Mouse (Mus musculus) ovary, postnatal 36 days (tissue): ENCODE measurements around the gene Kremen1.
A peak's percentile ranks its signal among the peaks of the same experiment; 100 is the strongest.

Experiments
- DNase-seq: peaks from one replicate; pipeline ENCODE4 v3.0.0; 2022; ENCODE audit warnings: low spot score, mixed read lengths

The Kremen1 gene

GRCm38 (mm10) chr11:5261508-5262392, at the start of gene Kremen1:
Gene Kremen1 (minus strand): TSS chr11:5261558.
- peak; percentile 94 for DNase-seq

GRCm38 (mm10) chr11:5307024-5307905, 45.9 kb upstream of the Kremen1 start:
- no peak for DNase-seq

DNA sequence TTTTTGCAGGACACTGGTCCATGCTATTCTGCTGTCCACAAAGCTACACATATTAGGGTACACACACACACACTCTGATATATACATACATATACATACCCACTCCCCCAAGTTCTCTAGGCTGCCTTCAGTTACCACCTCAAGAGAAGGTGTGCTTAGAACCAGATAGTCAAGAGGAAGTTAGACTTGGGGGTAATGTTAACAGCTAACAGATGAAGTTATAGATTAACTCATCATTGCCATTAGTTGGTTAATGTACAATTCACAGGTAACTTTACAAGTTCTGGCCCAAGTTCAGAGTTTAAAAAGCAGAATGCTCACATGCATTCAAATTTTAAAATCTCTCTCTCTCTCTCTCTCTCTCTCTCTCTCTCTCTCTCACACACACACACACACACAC, 44.7 kb upstream of the Kremen1 start:
- no peak for DNase-seq

DNA sequence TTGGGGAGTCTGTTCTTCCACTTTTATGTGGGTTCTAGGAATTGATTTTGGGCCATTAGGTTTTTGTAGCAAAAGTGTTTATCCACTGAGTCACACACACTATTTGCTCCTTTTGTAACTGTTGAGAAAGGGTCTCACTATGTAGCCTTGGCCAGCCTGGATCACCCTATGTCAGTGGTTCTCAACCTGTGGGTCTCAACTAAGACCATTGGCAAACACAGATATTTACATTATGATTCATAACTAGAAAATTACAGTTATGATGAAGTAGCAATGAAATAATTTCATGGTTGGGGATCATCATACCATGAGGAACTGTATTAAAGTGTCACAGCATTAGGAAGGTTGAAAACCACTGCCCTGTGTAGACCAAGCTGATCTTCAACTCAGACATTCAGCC, 43.2 kb upstream of the Kremen1 start:
- no peak for DNase-seq

DNA sequence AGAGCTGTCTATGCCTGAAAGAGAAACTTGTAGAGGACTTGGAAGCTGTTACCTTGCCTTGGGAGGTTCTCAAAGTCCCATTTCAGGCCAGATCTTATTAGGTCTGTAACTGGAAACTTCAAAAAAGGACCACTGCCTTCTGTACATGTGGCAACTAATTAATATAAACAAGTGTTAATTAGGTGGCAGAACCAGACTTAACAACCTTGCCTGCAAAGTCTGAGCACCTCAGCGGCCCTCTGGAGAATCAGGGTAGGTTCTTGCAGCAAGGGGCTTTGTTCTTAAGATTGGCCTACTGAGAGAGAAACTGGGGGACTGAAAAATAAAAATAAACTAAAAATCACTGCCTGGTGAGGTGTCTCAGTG, 36.6 kb upstream of the Kremen1 start:
- no peak for DNase-seq

- DNase-seq, result peak; percentile 61
Observed at GRCm38 (mm10) chr11:5297148-5298006, 36.0 kb upstream of the Kremen1 start.

GRCm38 (mm10) chr11:5296576-5297115, 35.3 kb upstream of the Kremen1 start:
- DNase-seq, result no peak

DNA sequence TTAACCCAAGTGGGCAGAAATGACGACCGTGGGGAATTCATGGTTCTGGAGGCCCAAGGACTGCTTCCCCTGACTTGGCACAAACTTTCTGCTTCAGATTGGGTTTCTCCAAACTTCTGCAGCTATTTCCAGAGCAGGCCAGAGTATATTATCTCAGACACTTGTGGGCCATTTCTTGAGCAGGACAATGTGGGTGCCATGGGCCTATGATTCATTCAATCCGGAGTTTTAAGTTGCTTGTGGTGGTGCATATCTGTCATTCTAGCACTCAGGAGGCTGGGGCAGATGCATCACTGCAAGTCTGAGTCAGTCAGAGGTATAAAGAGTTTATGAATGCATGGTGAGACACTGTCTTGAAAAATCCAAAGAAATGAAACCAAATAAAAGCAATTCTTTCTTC, 33.4 kb upstream of the Kremen1 start:
- DNase-seq, result no peak

DNA sequence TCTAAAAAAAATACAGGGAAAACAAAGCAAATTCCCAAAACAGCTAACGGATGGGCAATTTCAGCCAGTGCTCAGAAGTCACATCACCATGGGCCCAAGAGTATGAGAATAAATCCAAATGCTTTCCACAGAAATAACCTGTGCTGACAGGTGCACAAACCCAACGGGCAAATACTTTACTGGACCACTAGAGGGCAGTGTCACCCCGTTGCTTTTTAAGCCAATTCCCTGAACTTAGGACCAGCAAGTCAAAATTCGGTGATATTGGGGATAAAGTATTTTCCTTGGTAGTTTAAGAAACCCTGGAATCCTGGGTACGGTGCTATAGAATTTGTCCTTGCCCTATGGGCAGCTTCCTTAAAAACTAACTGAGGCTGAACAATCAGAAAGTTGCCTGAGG, 29.3 kb upstream of the Kremen1 start:
- peak; percentile 52 for DNase-seq

GRCm38 (mm10) chr11:5289826-5290580, 28.6 kb upstream of the Kremen1 start:
- DNase-seq, result no peak

GRCm38 (mm10) chr11:5283987-5284386, 22.6 kb upstream of the Kremen1 start:
- DNase-seq, result no peak

GRCm38 (mm10) chr11:5280932-5281331, 19.6 kb upstream of the Kremen1 start:
- no peak for DNase-seq

- DNase-seq, result no peak
Observed at GRCm38 (mm10) chr11:5278463-5278862, 17.1 kb upstream of the Kremen1 start.

- DNase-seq, result no peak
Observed at GRCm38 (mm10) chr11:5277307-5277971, 16.1 kb upstream of the Kremen1 start.

DNA sequence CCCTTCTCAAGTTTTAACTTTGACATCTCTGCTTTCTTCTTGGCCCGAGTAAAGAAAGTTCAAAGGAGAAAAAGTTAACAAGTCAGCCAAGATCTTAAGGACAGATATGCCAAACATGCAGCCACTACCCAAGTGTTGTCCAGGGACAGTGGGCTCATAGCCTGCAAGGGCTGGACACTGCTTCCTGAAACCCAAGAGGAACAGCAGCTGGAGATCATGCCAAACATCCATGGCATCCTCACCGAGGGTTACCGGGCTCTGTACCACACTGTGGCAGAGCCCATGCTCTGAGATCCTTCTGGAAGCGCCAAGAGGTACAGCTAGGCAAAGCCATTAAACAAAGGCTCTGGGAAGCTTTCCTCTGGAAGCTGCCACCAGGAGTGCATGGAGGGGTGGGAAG, 13.9 kb upstream of the Kremen1 start:
- DNase-seq, result no peak

GRCm38 (mm10) chr11:5272536-5273234, 11.3 kb upstream of the Kremen1 start:
- no peak for DNase-seq

DNA sequence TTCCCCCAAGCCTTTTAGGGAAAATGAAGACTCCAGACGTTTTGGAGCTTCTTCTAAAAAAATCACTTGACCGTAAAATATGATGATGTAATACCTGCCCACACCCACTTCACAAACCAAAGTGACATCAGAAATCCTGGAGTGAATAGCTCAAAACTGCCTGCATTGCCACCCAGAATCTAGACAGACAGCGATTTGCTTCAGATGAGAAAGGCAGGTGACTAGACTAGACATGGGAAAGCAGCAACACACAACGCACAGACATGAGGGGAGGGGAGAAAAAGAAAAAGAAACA, 10.7 kb upstream of the Kremen1 start:
- no peak for DNase-seq

GRCm38 (mm10) chr11:5271274-5272065, 10.1 kb upstream of the Kremen1 start:
- DNase-seq, result no peak

DNA sequence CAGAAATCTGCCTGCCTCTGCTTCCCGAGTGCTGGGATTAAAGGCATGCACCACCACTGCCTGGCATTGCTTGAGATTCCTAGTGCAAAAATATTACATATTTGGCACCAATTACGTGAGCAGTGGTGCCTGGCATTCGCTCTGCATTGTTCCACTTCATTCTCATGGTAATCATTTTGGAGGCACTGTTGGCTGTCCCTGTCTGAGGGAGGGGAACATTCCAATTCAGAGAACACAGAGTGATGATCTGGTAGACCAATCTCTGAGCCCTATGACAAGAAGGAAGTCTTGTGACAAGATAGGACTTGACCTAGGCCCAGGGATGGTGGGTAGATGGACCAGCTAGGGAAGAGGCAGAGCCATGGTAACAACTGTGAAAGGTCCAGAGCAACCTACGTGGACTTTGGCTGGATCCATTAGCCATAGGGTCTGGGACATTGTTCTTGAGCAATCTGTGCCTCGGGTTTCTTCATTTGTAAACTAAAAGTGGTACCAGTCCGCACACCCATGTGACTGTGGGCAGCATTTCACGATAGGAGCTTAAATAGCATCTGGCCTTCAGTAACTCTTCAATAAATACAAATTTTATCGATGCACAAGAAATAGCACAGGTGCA, 8.6 kb upstream of the Kremen1 start:
- no peak for DNase-seq
